Mouse (Mus musculus) forelimb bud, embryonic 11.5 days (tissue): ENCODE data around the gene Foxo6.

ENCODE experiments used
- DNase-seq: peaks from one replicate; pipeline ENCODE4 v3.0.0-alpha.2; 2012; ENCODE audit warnings: low read depth, low spot score

The Foxo6 gene

GRCm38 (mm10) chr4:120247412-120247811 lies 39.7 kb downstream of the Foxo6 start:
- no peak for DNase-seq

GRCm38 (mm10) chr4:120246086-120246485 lies 41.1 kb downstream of the Foxo6 start:
- no peak for DNase-seq

GRCm38 (mm10) chr4:120242783-120243262 lies 44.3 kb downstream of the Foxo6 start:
- peak; percentile 33 for DNase-seq

GRCm38 (mm10) chr4:120241106-120241505 lies 46.0 kb downstream of the Foxo6 start:
- DNase-seq: no peak

- DNase-seq: no peak
These were observed 47.7 kb downstream of the Foxo6 start for GRCm38 (mm10) chr4:120239419-120239818.

GRCm38 (mm10) chr4:120233243-120233642 lies 53.9 kb downstream of the Foxo6 start:
- no peak for DNase-seq

- no peak for DNase-seq
These were observed 54.6 kb downstream of the Foxo6 start for GRCm38 (mm10) chr4:120232541-120232940.

- no peak for DNase-seq
These were observed 55.2 kb downstream of the Foxo6 start for GRCm38 (mm10) chr4:120231982-120232381.

GRCm38 (mm10) chr4:120230256-120230649 lies 56.9 kb downstream of the Foxo6 start:
- peak; percentile 58 for DNase-seq

- DNase-seq: no peak
These were observed 57.5 kb downstream of the Foxo6 start for GRCm38 (mm10) chr4:120229505-120230255.

- no peak for DNase-seq
These were observed 58.5 kb downstream of the Foxo6 start for GRCm38 (mm10) chr4:120228613-120229012.

- DNase-seq: no peak
These were observed 59.9 kb downstream of the Foxo6 start for GRCm38 (mm10) chr4:120227224-120227623.

- no peak for DNase-seq
These were observed 60.5 kb downstream of the Foxo6 start for GRCm38 (mm10) chr4:120226682-120227081.

- peak; percentile 74 for DNase-seq
These were observed 61.9 kb downstream of the Foxo6 start for GRCm38 (mm10) chr4:120225135-120225780.

GRCm38 (mm10) chr4:120223805-120224204 lies 63.3 kb downstream of the Foxo6 start:
- no peak for DNase-seq

- no peak for DNase-seq
These were observed 63.9 kb downstream of the Foxo6 start for GRCm38 (mm10) chr4:120223108-120223745.

- no peak for DNase-seq
These were observed 65.4 kb downstream of the Foxo6 start for GRCm38 (mm10) chr4:120221708-120222107.

GRCm38 (mm10) chr4:120218878-120219277 lies 68.3 kb downstream of the Foxo6 start:
- no peak for DNase-seq
